ENCODE assay signal across 9 mouse cellular contexts in the genomic region with DNA sequence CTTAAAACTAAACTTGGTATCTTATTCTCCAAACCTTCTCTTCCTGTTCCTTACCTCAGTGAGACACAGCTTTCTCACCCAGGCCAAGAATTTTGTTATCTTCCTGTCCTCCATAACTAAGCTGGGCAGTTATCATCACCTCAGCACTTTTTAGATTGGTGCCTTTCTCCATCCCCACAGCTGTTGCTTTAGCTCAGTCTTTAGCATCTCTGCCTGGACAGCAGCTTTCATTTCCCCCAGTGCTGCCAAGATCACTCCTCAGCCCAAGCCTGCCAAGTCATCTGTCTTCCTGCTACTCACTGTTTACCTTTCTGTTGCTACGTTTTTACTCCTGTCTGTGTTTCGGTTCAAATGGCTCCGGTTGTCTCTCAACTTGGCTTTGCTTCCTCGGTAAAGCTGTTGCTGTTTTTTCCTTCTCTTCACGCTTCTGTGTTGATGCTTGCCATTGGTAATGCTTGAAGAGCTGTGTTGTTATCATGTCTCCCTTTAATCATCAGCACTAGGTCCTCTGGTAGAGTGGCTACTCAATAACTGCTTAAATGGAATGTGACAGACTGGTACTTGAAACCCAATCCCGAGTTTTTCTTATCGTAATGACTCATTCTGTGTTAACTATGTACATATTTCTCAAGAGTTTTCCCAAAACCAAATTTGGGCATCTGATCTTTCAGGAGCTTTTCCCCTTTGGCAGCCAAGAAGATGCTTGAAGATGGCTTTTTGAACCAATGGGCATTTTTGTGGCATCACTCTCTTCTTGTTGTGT. TPM values are rescaled to one million over a fixed set of nuclear protein-coding genes. Genes with fewer than 3 reads are reported as not detected.
DNase-seq lines count a peak whose midpoint lies in the region; ATAC-seq lines count a peak whose summit lies in the region.
"Had no signal": no experiment of that assay in that cellular context is flagged by ENCODE, and none has a peak within 500 bp of the region (broad histone marks: within the 10 kb centered on the region; RNA-seq: fewer than 3 reads in every experiment).

No protein-coding gene starts in this region.

- peak; percentile 19 for DNase-seq in adrenal gland, postnatal 10 days
- DNase-seq in adrenal gland, postnatal 14 days: no peak
- peak; percentile 4 for DNase-seq in spleen, adult 12 weeks (ENCODE audit: low spot score)
- DNase-seq in spleen, adult 18-20 months: no peak
- DNase-seq in heart, adult 8-10 months (ENCODE audit: low spot score): peak; percentile 24
- DNase-seq in urinary bladder, postnatal 25 days (ENCODE audit: low spot score): no peak
- DNase-seq in midbrain, embryonic 11.5 days (ENCODE audit: low spot score, missing footprints): no peak

- H3K4me1 ChIP-seq in lung, embryonic 16.5 days (replicated peaks; ENCODE audit: control insufficient read depth, insufficient read depth, low read length): peaks cover 15% of the 10 kb centered on the region
- H3K4me1 ChIP-seq in midbrain, embryonic 11.5 days (ENCODE audit: control insufficient read depth, insufficient read depth, low read length): no peaks in the 10 kb centered on the region

- H3K27ac ChIP-seq in lung, embryonic 16.5 days (ENCODE audit: low read length): peak overlapping the region; percentile 56; the same call in 1 of the 2 replicates
- no peak overlapping the region for H3K27ac ChIP-seq in midbrain, embryonic 11.5 days (ENCODE audit: low read depth, low read length)
- H3K27ac ChIP-seq: liver, embryonic 13.5 days had no signal

- ATAC-seq in lung, embryonic 16.5 days (ENCODE audit: low read depth): peak; percentile 69
- ATAC-seq in midbrain, embryonic 11.5 days (ENCODE audit: low FRiP score): no peak

- H3K9me3 ChIP-seq in lung, embryonic 16.5 days (ENCODE audit: control insufficient read depth, low read length): no peaks in the 10 kb centered on the region
- no peaks in the 10 kb centered on the region for H3K9me3 ChIP-seq in midbrain, embryonic 11.5 days (ENCODE audit: control insufficient read depth, low read length)
- H3K9me3 ChIP-seq: liver, embryonic 13.5 days had no signal

- 10% methylated on average over 7 of the region's 7 CpGs for WGBS in lung, embryonic 16.5 days
- WGBS in midbrain, embryonic 11.5 days: 73% methylated on average over 7 of the region's 7 CpGs

- peak overlapping the region; percentile 54 for H3K4me2 ChIP-seq in lung, embryonic 16.5 days (ENCODE audit: low read depth, low read length)
- H3K4me2 ChIP-seq in midbrain, embryonic 11.5 days: no peak overlapping the region
- H3K4me2 ChIP-seq: liver, embryonic 13.5 days had no signal

- peak overlapping the region; percentile 31 for H3K4me3 ChIP-seq in lung, embryonic 16.5 days (ENCODE audit: low read length)
- no peak overlapping the region for H3K4me3 ChIP-seq in midbrain, embryonic 11.5 days (ENCODE audit: low read depth, low read length)
- H3K4me3 ChIP-seq: liver, embryonic 13.5 days had no signal

- H3K36me3 ChIP-seq in lung, embryonic 16.5 days (ENCODE audit: control insufficient read depth, insufficient read depth, low read length): no peaks in the 10 kb centered on the region
- H3K36me3 ChIP-seq in midbrain, embryonic 11.5 days (ENCODE audit: control insufficient read depth, insufficient read depth, low read length): no peaks in the 10 kb centered on the region
- H3K36me3 ChIP-seq: liver, embryonic 13.5 days had no signal

- no peak overlapping the region for H3K9ac ChIP-seq in lung, embryonic 16.5 days (ENCODE audit: low read length)
- no peak overlapping the region for H3K9ac ChIP-seq in midbrain, embryonic 11.5 days (ENCODE audit: low read length)
- H3K9ac ChIP-seq: liver, embryonic 13.5 days had no signal

- H3K27me3 ChIP-seq in lung, embryonic 16.5 days (ENCODE audit: control insufficient read depth, insufficient read depth, low read depth, low read length): no peaks in the 10 kb centered on the region
- H3K27me3 ChIP-seq in midbrain, embryonic 11.5 days (ENCODE audit: control insufficient read depth, insufficient read depth, low read length): no peaks in the 10 kb centered on the region
- H3K27me3 ChIP-seq: liver, embryonic 13.5 days had no signal

RNA-seq across cellular contexts. Expression of gene Fam168a, which starts 26.8 kb away (rescaled TPM):
- 10 to 100 TPM; 46.7 to 51.2 TPM for total RNA-seq in adrenal gland, postnatal 10 days (2021)
- total RNA-seq in adrenal gland, postnatal 14 days (2021): 67.5 and 69.9 TPM in 2 replicates
- 10 to 100 TPM; 32.7 to 35.7 (median 34.1) TPM for total RNA-seq in heart, adult 8-10 months (2022)
- polyA plus RNA-seq in lung, embryonic 16.5 days (2015; fragmentation: Nextera tagmentation; extraction: Ambion mirVana): 39.3 and 45.7 TPM in 2 replicates
- polyA plus RNA-seq in midbrain, embryonic 11.5 days (2014; fragmentation: Nextera tagmentation; extraction: Ambion mirVana): 34.8 and 36.3 TPM in 2 replicates

Comparison
In these comparisons a context has a peak if more than half of its experiments do, and no peak if none do; other contexts are left out.
1. DNase-seq: peak in adrenal gland, postnatal 10 days (single experiment), spleen, adult 12 weeks (single experiment) and heart, adult 8-10 months (single experiment); none in adrenal gland, postnatal 14 days (single experiment), spleen, adult 18-20 months (0 of 2), urinary bladder, postnatal 25 days (single experiment) and midbrain, embryonic 11.5 days (single experiment).